Mouse (Mus musculus) hindbrain, embryonic 14.5 days (tissue): ENCODE data around the gene Hapln3. TPM values are rescaled to one million over a fixed set of nuclear protein-coding genes. Genes with fewer than 3 reads are reported as not detected.

Experiments used
- ATAC-seq: fragments of 200-750 bp; cut with Nextera tagmentation; 2 replicates; pipeline ENCODE4 v1.8.0; 2017; ENCODE audit warnings: moderate number of reproducible peaks, mild to moderate bottlenecking, moderate TSS enrichment, moderate library complexity; ENCODE audit not compliant: low FRiP score
- DNase-seq: peaks from one replicate; pipeline ENCODE4 v3.0.0-alpha.2; 2015; ENCODE audit warnings: low spot score
- H3K27ac ChIP-seq: fragments of 300-500 bp; sonication (generic); 2 replicates; pipeline ENCODE4 v1.5.1; 2014; ENCODE audit warnings: mild to moderate bottlenecking, moderate library complexity
- H3K27me3 ChIP-seq: fragments of 300-500 bp; sonication (generic); 2 replicates; pipeline ENCODE4 v1.6.1; 2014; ENCODE audit warnings: mild to moderate bottlenecking, low read length, mixed read lengths; ENCODE audit not compliant: control insufficient read depth, insufficient read depth
- H3K36me3 ChIP-seq: fragments of 300-500 bp; sonication (generic); replicated peaks from 2 replicates; pipeline ENCODE4 v1.6.1; 2014; ENCODE audit not compliant: control insufficient read depth, insufficient read depth
- H3K4me1 ChIP-seq: fragments of 300-500 bp; sonication (generic); replicated peaks from 2 replicates; pipeline ENCODE4 v1.6.1; 2014; ENCODE audit warnings: antibody characterized with exemption, low read length, mixed read lengths; ENCODE audit not compliant: control insufficient read depth, insufficient read depth
- H3K4me2 ChIP-seq: fragments of 300-500 bp; sonication (generic); replicated peaks from 2 replicates; pipeline ENCODE4 v1.6.1; 2014; ENCODE audit warnings: mild to moderate bottlenecking, moderate library complexity
- H3K4me3 ChIP-seq: fragments of 300-500 bp; sonication (generic); replicated peaks from 2 replicates; pipeline ENCODE4 v1.5.1; 2014; ENCODE audit warnings: mild to moderate bottlenecking, low read length
- H3K9ac ChIP-seq: fragments of 300-500 bp; sonication (generic); 2 replicates; pipeline ENCODE4 v1.6.1; 2014
- H3K9me3 ChIP-seq: fragments of 300-500 bp; sonication (generic); 2 replicates; pipeline ENCODE4 v1.6.1; 2016; ENCODE audit warnings: low read length; ENCODE audit not compliant: control insufficient read depth
- WGBS: fragments of 180-500 bp; shearing (Covaris S2); extraction: QIAGEN DNeasy Blood & Tissue Kit; methylation state at CpG from one replicate; pipeline ENCODE4 v1.1.7; 2014; 5-methylcytosine and 5-hydroxymethylcytosine counted together
- polyA plus RNA-seq: library from polyadenylated mRNA; unstranded; fragments of >200 nt; fragmentation: Nextera tagmentation; extraction: Ambion mirVana; gene quantifications from 2 replicates; pipeline ENCODE4 v1.2.1, GENCODE M21; 2014

Hapln3 gene
- polyA plus RNA-seq, 1 experiment from 2014 or later, result 2.5 TPM

GRCm38 (mm10) chr7:79096492-79096891 is 34.3 kb downstream of the Hapln3 start:
- Histone ChIP-seq H3K9me3 (no peaks in the 10 kb centered on the region), H3K4me3 (no peak overlapping the region), H3K9ac (no peak overlapping the region), H3K36me3 (no peaks in the 10 kb centered on the region), H3K27me3 (no peaks in the 10 kb centered on the region), H3K4me2 (no peak overlapping the region), H3K27ac (no peak overlapping the region), H3K4me1 (no peaks in the 10 kb centered on the region)
- ATAC-seq (no peak), DNase-seq (no peak)
- WGBS, result 63% methylated on average over 5 of the region's 5 CpGs

- Histone ChIP-seq H3K27ac (no peak overlapping the region), H3K4me2 (no peak overlapping the region), H3K9ac (no peak overlapping the region), H3K4me1 (no peaks in the 10 kb centered on the region), H3K27me3 (no peaks in the 10 kb centered on the region), H3K36me3 (no peaks in the 10 kb centered on the region), H3K9me3 (no peaks in the 10 kb centered on the region), H3K4me3 (no peak overlapping the region)
- DNase-seq (no peak), ATAC-seq (no peak)
- 82% methylated on average over 4 of the region's 4 CpGs for WGBS
Measured at GRCm38 (mm10) chr7:79089111-79089510, 41.7 kb downstream of the Hapln3 start.

- H3K9me3 ChIP-seq, result no peaks in the 10 kb centered on the region
- H3K4me3 ChIP-seq, result no peak overlapping the region
- no peaks in the 10 kb centered on the region for H3K4me1 ChIP-seq
- H3K4me2 ChIP-seq, result no peak overlapping the region
- no peaks in the 10 kb centered on the region for H3K36me3 ChIP-seq
- H3K27ac ChIP-seq, result no peak overlapping the region
- DNase-seq (peak; percentile 78), ATAC-seq (peak; percentile 80)
- WGBS, result 20% methylated on average over 7 of the region's 7 CpGs
- no peak overlapping the region for H3K9ac ChIP-seq
- peaks cover 3% of the 10 kb centered on the region; the same call in 1 of the 2 replicates for H3K27me3 ChIP-seq
Measured at GRCm38 (mm10) chr7:79080572-79081399, 50.0 kb downstream of the Hapln3 start.

GRCm38 (mm10) chr7:79079212-79079611 is 51.6 kb downstream of the Hapln3 start:
- no peaks in the 10 kb centered on the region for H3K4me1 ChIP-seq
- H3K9ac ChIP-seq, result no peak overlapping the region
- H3K9me3 ChIP-seq, result no peaks in the 10 kb centered on the region
- no peak for DNase-seq
- H3K27me3 ChIP-seq, result peaks cover 3% of the 10 kb centered on the region; the same call in 1 of the 2 replicates
- H3K4me2 ChIP-seq, result no peak overlapping the region
- H3K4me3 ChIP-seq, result no peak overlapping the region
- H3K36me3 ChIP-seq, result no peaks in the 10 kb centered on the region
- 73% methylated on average over 3 of the region's 3 CpGs for WGBS
- no peak overlapping the region for H3K27ac ChIP-seq
- ATAC-seq, result no peak

GRCm38 (mm10) chr7:79068231-79068630 is 62.6 kb downstream of the Hapln3 start:
- H3K9ac ChIP-seq, result no peak overlapping the region
- no peak overlapping the region for H3K4me3 ChIP-seq
- H3K9me3 ChIP-seq, result no peaks in the 10 kb centered on the region
- H3K36me3 ChIP-seq, result no peaks in the 10 kb centered on the region
- no peak for ATAC-seq
- 51% methylated on average over 4 of the region's 4 CpGs for WGBS
- no peak overlapping the region for H3K27ac ChIP-seq
- no peaks in the 10 kb centered on the region for H3K4me1 ChIP-seq
- no peaks in the 10 kb centered on the region for H3K27me3 ChIP-seq
- DNase-seq, result no peak
- H3K4me2 ChIP-seq, result no peak overlapping the region

DNA sequence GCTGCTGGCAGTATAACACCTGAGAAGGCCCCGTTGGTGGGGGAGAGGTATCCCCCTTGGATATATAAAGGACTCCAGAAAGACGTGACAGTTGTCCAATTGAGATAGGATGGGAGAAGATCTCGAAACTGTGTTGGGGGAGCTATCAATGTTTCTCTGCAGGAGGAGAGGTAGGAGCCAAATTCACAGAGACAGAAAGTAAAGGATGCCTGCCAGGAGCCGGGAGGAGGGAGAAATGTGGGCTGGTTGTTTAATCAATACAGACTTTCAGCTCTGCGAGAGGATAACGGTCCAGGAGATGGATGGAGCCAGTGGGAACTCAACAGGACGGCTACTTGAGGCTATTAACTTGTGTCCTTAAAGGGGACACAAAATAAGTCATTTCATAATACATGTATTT is 63.4 kb downstream of the Hapln3 start:
- H3K27me3 ChIP-seq, result no peaks in the 10 kb centered on the region
- H3K9me3 ChIP-seq, result no peaks in the 10 kb centered on the region
- DNase-seq, result no peak
- no peaks in the 10 kb centered on the region for H3K36me3 ChIP-seq
- no peak overlapping the region for H3K4me2 ChIP-seq
- WGBS, result 63% methylated on average over 7 of the region's 7 CpGs
- H3K27ac ChIP-seq, result no peak overlapping the region
- H3K9ac ChIP-seq, result no peak overlapping the region
- H3K4me3 ChIP-seq, result no peak overlapping the region
- ATAC-seq, result no peak
- no peaks in the 10 kb centered on the region for H3K4me1 ChIP-seq

Other genes with a start within 250 kb of the Hapln3 start
- 42.0 and 44.1 TPM in 2 replicates for gene Aen, start 235.2 kb downstream of the Hapln3 start, polyA plus RNA-seq
- 0.55 and 1.2 TPM in 2 replicates for gene Isg20, start 217.6 kb downstream of the Hapln3 start, polyA plus RNA-seq
- 0.09 and 0.23 TPM in 2 replicates for gene Acan, start 77.5 kb downstream of the Hapln3 start, polyA plus RNA-seq
- gene Mfge8, start 18.0 kb upstream of the Hapln3 start, polyA plus RNA-seq, result 183 and 205 TPM in 2 replicates
- 25.1 and 26.8 TPM in 2 replicates for gene Abhd2, start 142.2 kb upstream of the Hapln3 start, polyA plus RNA-seq